8 mouse cellular contexts compared by ENCODE assay signal in genomic region chr14:54152485-54153235, GRCm38 (mm10).
DNase-seq lines count a peak whose midpoint lies in the region; ATAC-seq and TF ChIP-seq lines count a peak whose summit lies in the region.

No protein-coding gene starts in this region.

- ATAC-seq in kidney, embryonic 16.5 days (ENCODE audit: low FRiP score, low TSS enrichment) = no peak
- ATAC-seq in intestine, postnatal 0 days = peak; percentile 53; the same call in 1 of the 2 replicates
- ATAC-seq in midbrain, postnatal 0 days (ENCODE audit: low FRiP score) = no peak

- peak; percentile 82 for TF ChIP-seq CTCF in intestine, postnatal 0 days (IDR thresholded peaks at IDR 0.05; ENCODE audit: low read depth)
- peak; percentile 69 for TF ChIP-seq CTCF in midbrain, postnatal 0 days (IDR thresholded peaks at IDR 0.05)

- no peaks in the 10 kb centered on the region for H3K4me1 ChIP-seq in kidney, embryonic 16.5 days (ENCODE audit: insufficient read depth, low read length)
- H3K4me1 ChIP-seq in intestine, postnatal 0 days (replicated peaks; ENCODE audit: control insufficient read depth, insufficient read depth, low read length) = no peaks in the 10 kb centered on the region
- H3K4me1 ChIP-seq in midbrain, postnatal 0 days (ENCODE audit: insufficient read depth, low read length) = no peaks in the 10 kb centered on the region

- 45% methylated on average over 6 of the region's 6 CpGs for WGBS in kidney, embryonic 16.5 days
- WGBS in intestine, postnatal 0 days = 35% methylated on average over 6 of the region's 6 CpGs
- WGBS in midbrain, postnatal 0 days = 47% methylated on average over 6 of the region's 6 CpGs

- DNase-seq in kidney, adult 11 months = peak; percentile 50
- DNase-seq in cerebellum, adult 11 months = peak; percentile 25
- peak; percentile 69 for DNase-seq in gastrocnemius, adult 18-20 months (ENCODE audit: low spot score)
- peak; percentile 84 for DNase-seq in left cerebral cortex, postnatal 4 days
- DNase-seq in midbrain, postnatal 0 days (ENCODE audit: low spot score) = peak; percentile 50
- DNase-seq in testis, postnatal 14 days (ENCODE audit: low spot score) = peak; percentile 30

- H3K27me3 ChIP-seq in kidney, embryonic 16.5 days (ENCODE audit: insufficient read depth, low read length) = no peaks in the 10 kb centered on the region
- H3K27me3 ChIP-seq in intestine, postnatal 0 days (replicated peaks; ENCODE audit: control insufficient read depth, insufficient read depth, low read length) = no peaks in the 10 kb centered on the region
- no peaks in the 10 kb centered on the region for H3K27me3 ChIP-seq in midbrain, postnatal 0 days (ENCODE audit: insufficient read depth, low read length)

- H3K9me3 ChIP-seq in kidney, embryonic 16.5 days (ENCODE audit: low read length) = no peaks in the 10 kb centered on the region
- H3K9me3 ChIP-seq in intestine, postnatal 0 days (ENCODE audit: control insufficient read depth) = no peaks in the 10 kb centered on the region
- no peaks in the 10 kb centered on the region for H3K9me3 ChIP-seq in midbrain, postnatal 0 days (ENCODE audit: low read length)

- H3K4me2 ChIP-seq in kidney, embryonic 16.5 days (replicated peaks; ENCODE audit: low read depth, low read length) = no peak overlapping the region
- no peak overlapping the region for H3K4me2 ChIP-seq in intestine, postnatal 0 days (replicated peaks; ENCODE audit: low read depth)
- H3K4me2 ChIP-seq in midbrain, postnatal 0 days (ENCODE audit: low read depth, low read length, poor library complexity, severe bottlenecking) = no peak overlapping the region

- intact Hi-C loops in left cerebral cortex, postnatal 4 days (cut with DNase I) = loop anchor here (5.0 kb wide), 1 partner anchor 90 kb away; no protein-coding TSS in a partner anchor

- no peak overlapping the region for H3K4me3 ChIP-seq in kidney, embryonic 16.5 days (ENCODE audit: low read length)
- H3K4me3 ChIP-seq in intestine, postnatal 0 days (ENCODE audit: low read depth, low read length) = no peak overlapping the region
- no peak overlapping the region for H3K4me3 ChIP-seq in midbrain, postnatal 0 days (ENCODE audit: low read depth, low read length)

- no peaks in the 10 kb centered on the region for H3K36me3 ChIP-seq in kidney, embryonic 16.5 days (ENCODE audit: insufficient read depth, low read length)
- H3K36me3 ChIP-seq in intestine, postnatal 0 days (ENCODE audit: control insufficient read depth, insufficient read depth) = no peaks in the 10 kb centered on the region
- no peaks in the 10 kb centered on the region for H3K36me3 ChIP-seq in midbrain, postnatal 0 days (ENCODE audit: insufficient read depth, low read length)

- no peak overlapping the region for H3K27ac ChIP-seq in kidney, embryonic 16.5 days (ENCODE audit: low read length)
- H3K27ac ChIP-seq in intestine, postnatal 0 days (ENCODE audit: low read depth, low read length) = no peak overlapping the region
- H3K27ac ChIP-seq in midbrain, postnatal 0 days (ENCODE audit: low read depth, low read length) = no peak overlapping the region

- no peak overlapping the region for H3K9ac ChIP-seq in kidney, embryonic 16.5 days (replicated peaks; ENCODE audit: low read length)
- H3K9ac ChIP-seq in intestine, postnatal 0 days (ENCODE audit: low read depth, low read length) = no peak overlapping the region
- no peak overlapping the region for H3K9ac ChIP-seq in midbrain, postnatal 0 days (replicated peaks; ENCODE audit: low read length, poor library complexity, severe bottlenecking)

Comparison
In these comparisons a context has a peak if more than half of its experiments do, and no peak if none do; other contexts are left out.
1. DNase-seq: peak in every context shown above with its lines; median percentile 84 in left cerebral cortex, postnatal 4 days; 69 in gastrocnemius, adult 18-20 months; 50 in kidney, adult 11 months; 50 in midbrain, postnatal 0 days; 30 in testis, postnatal 14 days; 25 in cerebellum, adult 11 months.